Mouse (Mus musculus) megakaryocyte, embryonic 14.5 days (primary cell): Measurements from ENCODE around the gene Faah.

ENCODE experiments used
- FLI1 ChIP-seq: IDR thresholded peaks from 2 replicates; pipeline ENCODE4 v1.6.1; 2012; ENCODE audit warnings: low read length, inconsistent platforms, mixed read lengths
- GATA1 ChIP-seq: IDR thresholded peaks from 3 replicates; pipeline ENCODE4 v1.6.1; 2012; ENCODE audit warnings: mixed read lengths, low read length, inconsistent platforms, borderline replicate concordance

DNA sequence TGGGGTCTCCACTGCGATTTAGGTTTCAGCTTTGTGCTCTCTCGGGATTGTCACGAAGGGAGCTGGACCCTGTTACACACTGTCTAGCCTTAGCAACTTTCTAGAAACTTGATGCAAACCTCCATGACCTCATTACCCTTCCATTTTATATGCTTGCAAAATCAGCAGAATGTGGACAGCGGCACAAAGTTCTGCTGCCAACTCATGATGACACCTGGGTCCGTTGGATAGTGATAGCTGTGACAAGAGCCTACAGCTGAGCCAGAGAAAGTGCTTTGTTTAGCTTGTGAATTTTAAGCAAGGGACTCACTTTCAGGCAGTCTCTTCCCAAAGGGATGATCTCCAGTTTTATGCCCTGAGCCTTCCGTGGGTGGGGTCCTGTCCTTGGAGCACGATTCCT lies 28.3 kb downstream of the Faah start:
- no peak for TF ChIP-seq GATA1
- no peak for TF ChIP-seq FLI1
